Mouse (Mus musculus) mature B cell (primary cell): ENCODE measurements around the gene 9530053A07Rik.

Source experiments
- in situ Hi-C: fragments of 300-500 bp; cut with MboI; formaldehyde crosslinking; loops from 2 replicates; pipeline ENCODE4 v1.14.3; 2019

The 9530053A07Rik gene

GRCm38 (mm10) chr7:28169489-28170422 is 40.5 kb downstream of the 9530053A07Rik start, which contains the start of gene Fbl:
Fbl (plus strand) TSS chr7:28169710.
- in situ Hi-C loops: no loop called here

DNA sequence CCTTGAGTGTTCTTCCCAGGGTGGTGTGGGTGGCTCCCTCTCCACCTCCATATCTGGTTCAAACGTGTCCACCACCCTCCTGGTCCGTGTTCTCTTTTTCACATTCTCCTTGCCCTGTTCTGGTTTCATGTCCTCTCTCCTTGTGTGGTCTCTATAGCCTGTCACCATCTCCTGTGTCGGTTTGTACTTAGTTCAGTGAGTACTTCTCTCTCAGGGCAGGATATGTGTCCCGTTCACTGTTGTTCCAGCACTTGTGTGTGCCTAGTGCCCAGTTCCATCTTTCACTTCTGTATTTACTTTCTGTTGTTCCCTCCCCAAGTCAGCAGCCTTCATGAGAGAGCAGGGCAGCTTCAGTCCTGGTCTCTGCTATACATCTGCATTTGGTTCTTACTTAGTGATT is 46.1 kb downstream of the 9530053A07Rik start:
- in situ Hi-C loops: no loop called here

GRCm38 (mm10) chr7:28179228-28179627 is 50.0 kb downstream of the 9530053A07Rik start, which contains the start of gene Dyrk1b:
Dyrk1b (plus strand) TSS chr7:28179469.
- in situ Hi-C loops: no loop called here

- in situ Hi-C loops: no loop called here
These were observed 50.6 kb downstream of the 9530053A07Rik start for GRCm38 (mm10) chr7:28179741-28180377.

DNA sequence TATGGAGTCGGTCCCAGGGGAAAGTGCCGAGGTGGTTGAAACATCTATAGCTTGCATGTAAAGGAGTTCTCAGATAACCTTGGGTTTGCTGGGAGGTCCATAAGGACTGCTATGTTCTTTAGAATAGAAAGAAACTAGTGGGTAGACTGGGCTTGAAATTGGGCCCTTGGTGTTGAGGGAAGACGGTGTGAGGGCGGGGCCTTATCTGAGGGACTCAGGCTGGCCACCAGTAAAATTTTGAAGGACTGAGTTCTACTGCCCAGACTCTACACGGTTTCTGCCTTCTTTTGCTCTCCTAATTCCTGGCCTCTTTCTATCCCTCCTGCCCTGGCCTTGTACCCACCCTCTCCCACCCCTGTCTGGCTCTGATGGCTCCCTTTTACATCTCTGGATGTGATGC is 51.6 kb downstream of the 9530053A07Rik start:
- in situ Hi-C loops: no loop called here

GRCm38 (mm10) chr7:28181376-28181775 is 52.1 kb downstream of the 9530053A07Rik start:
- in situ Hi-C loops: no loop called here

DNA sequence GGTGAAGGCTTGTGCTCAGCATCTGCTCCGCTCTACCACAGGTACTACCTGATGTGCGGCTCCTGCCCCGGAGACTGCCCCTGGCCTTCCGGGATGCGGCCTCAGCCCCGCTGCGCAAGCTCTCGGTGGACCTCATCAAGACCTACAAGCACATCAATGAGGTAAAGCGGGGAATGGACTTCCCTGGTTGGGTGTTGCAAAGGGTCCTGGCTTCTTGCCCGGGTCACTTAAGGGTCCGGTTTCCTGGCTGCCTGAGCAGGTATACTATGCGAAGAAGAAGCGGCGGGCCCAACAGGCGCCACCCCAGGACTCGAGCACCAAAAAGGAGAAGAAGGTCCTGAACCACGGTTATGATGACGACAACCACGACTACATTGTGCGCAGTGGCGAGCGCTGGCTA is 53.1 kb downstream of the 9530053A07Rik start:
- in situ Hi-C loops: no loop called here

GRCm38 (mm10) chr7:28185884-28186283 is 56.6 kb downstream of the 9530053A07Rik start:
- in situ Hi-C loops: no loop called here

DNA sequence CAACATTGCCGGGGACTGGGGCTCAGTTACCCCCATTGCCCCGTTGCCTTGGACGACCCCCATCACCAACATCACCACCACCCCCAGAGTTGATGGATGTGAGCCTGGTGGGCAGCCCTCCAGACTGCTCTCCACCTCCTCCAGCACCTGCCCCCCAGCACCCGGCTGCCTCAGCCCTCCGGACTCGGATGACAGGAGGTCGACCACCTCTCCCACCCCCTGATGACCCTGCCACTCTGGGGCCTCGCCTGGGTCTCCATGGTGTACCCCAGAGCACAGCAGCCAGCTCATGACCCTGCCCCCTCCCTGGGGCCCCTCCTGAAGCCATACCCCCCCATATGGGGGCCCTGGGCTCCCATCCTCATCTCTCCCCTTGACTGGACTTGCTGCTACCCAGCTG is 57.4 kb downstream of the 9530053A07Rik start:
- in situ Hi-C loops: no loop called here

DNA sequence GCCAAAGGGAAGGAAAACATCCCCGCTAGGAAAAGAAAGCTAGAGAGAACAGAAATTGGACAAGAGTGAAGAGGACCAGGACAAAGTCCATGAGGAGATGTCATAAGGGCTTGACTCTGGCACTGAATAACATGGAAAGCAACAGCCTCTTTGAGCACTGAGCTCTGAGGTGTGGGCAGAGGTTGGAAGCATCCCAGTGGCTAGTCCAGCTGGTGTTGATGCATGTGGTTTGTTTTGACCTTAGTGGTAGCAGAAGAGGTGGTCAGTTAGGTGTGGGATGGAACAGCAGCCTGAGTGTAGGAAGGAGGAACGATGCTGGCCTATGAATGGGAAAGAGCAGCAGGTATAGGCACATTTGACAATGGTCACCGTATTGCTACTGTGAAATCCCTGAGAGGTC is 62.2 kb downstream of the 9530053A07Rik start:
- in situ Hi-C loops: no loop called here

DNA sequence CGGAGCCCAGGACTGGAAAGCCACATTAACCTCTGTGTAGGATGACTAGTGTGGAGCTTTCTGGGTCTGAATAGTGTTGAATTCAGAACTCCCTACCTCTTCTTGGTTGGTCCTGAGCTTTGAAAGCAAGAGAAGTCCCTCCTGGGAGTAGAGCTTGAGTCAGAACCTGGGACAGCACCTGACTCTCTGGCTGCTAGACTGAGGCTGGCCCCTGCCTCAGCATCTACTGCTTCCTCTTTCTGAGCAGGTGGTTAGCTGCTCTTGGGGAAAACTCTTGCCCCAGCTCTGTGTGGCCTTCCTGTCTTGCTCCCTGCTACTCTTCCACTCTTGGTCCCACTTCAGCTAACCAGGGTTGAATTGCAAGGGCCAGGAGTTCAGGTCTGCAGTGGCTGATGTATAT is 62.6 kb downstream of the 9530053A07Rik start:
- in situ Hi-C loops: no loop called here

- in situ Hi-C loops: no loop called here
These were observed 66.3 kb downstream of the 9530053A07Rik start for GRCm38 (mm10) chr7:28195414-28196098.

DNA sequence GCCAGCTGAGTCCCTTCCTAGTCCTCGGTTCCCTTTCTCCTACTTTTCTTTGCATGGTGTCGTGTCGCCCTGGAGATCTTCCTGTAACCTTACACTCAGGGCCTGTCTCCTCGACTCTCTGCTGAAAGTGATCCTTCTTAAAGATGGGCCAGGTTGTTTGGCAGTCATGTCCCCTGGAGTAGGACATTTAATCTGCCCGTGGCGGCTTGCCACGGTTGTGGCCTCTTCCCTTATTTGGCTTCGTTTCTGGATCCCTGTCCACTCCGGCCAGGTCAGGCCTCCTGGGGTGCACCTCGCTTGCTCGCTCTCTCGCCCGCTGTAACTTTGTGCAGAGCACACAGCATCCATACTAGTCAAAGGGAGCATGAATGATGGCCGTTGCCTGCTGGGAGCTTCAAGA is 67.3 kb downstream of the 9530053A07Rik start:
- in situ Hi-C loops: no loop called here

DNA sequence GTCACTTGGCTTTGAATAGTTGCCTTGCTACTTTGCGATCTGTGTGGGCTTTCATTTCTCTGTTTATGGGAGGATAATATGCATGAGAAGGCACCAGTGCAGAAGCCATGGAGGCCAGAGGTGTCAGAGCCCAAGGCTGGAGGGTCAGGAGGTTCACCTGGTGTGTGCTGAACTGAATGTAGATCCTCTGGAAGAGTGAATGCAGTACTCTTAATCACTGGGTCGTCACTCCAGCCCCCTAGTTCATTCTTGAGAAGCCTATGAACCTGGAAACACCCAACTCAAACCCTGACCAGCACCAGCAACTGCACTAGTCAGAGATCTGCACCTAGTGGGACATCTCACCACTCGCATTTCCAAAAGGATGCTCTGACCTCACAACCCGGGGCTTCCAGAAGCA is 69.8 kb downstream of the 9530053A07Rik start:
- in situ Hi-C loops: no loop called here

DNA sequence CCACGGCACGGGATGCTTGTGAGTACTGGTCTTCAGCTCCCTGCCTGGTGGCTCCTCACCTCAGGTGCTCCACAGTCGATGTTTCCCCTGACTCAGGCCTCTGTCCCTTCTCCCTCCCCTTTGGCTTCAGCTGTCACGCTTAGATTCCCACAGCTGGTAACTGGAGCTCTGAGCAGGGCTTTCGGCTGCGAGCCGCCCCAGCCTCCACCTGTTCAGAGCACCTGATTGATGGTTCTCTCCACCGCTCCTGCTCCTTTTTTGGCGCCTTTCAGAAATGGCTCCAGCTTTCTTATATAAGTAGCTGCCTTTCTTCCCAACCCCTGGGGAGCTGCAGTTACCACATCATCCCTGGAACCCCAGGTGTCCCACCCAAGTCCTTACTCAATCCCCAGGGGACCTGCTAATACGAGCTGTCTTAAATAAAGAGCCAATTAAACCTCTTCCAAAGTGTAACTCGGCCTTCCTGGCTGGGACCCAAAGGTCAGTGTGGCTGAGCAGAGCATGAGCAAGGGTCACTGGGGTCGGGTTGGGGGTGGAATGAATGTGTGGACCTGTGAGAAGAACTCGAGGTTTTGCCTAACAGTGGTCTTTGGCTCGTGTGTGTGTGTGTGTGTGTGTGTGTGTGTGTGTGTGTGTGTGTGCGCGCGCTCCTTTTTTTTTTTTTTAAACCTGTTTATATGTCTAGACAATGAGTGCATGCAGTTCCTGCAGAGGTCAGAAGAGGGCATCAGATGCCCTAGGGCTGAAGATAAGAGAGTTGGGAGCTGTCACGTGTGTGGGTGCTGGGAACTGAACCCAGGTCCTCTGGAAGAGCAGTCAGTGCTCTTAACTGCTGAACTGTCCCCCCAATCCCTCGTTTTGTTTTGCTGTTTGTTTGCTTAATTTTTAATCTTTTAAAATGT is 74.2 kb downstream of the 9530053A07Rik start:
- in situ Hi-C loops: loop anchor here (10.0 kb wide), 1 partner anchor 59 kb away; no protein-coding TSS in a partner anchor

DNA sequence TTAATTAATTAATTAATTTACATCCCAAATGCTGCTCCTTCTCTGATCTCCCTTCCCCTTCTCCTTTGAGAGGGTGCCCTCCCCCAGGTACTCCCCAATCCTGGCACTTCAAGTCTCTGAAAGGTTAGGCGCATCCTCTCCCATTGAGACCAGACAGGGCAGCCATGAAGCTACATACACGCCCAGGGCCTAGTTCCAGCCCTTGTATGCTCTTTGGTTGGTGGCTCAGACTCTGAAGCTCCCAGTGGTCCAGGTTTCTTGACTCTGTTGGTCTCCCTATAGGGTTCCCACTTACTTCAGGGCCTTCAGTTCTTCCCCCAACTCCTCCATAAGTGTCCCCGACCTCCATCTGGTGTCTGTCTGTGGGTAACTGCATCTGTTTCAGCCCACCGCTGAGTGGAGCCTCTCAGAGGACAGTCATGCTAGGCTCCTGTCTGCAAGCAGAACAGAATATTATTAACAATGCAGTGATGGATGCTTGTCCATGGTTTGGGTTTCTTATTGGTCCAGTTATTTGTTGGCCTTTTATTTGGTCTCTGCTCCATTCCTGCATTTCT is 76.9 kb downstream of the 9530053A07Rik start:
- in situ Hi-C loops: loop anchor here (10.0 kb wide), 1 partner anchor 61 kb away; no protein-coding TSS in a partner anchor

- in situ Hi-C loops: loop anchor here (10.0 kb wide), 1 partner anchor 64 kb away; no protein-coding TSS in a partner anchor
These were observed 79.2 kb downstream of the 9530053A07Rik start for GRCm38 (mm10) chr7:28208396-28208987.

GRCm38 (mm10) chr7:28208988-28209508 is 79.8 kb downstream of the 9530053A07Rik start:
- in situ Hi-C loops: loop anchor here (10.0 kb wide), 1 partner anchor 64 kb away; no protein-coding TSS in a partner anchor

- in situ Hi-C loops: no loop called here
These were observed 81.5 kb downstream of the 9530053A07Rik start for GRCm38 (mm10) chr7:28210731-28211130.

GRCm38 (mm10) chr7:28214142-28214541 is 84.9 kb downstream of the 9530053A07Rik start:
- in situ Hi-C loops: no loop called here
